Mouse (Mus musculus): ENCODE results near the gene Ensa. TPM values are rescaled to one million over a fixed set of nuclear protein-coding genes. Genes with fewer than 3 reads are reported as not detected.

Gene Ensa
- polyA plus RNA-seq (2014; fragmentation: Nextera tagmentation; extraction: Ambion mirVana), result 84.4 TPM in 2 replicates

- peak; percentile 99 for ATAC-seq (ENCODE audit: insufficient read depth, low FRiP score, low TSS enrichment)
- H3K27me3 ChIP-seq (ENCODE audit: control insufficient read depth, insufficient read depth, low read length), result no peaks in the 10 kb centered on the region
- H3K9ac ChIP-seq (ENCODE audit: low read length), result peak within 1 kb of the TSS; percentile 75
- peak; percentile 98 for DNase-seq (ENCODE audit: low spot score)
- H3K4me1 ChIP-seq (ENCODE audit: control insufficient read depth, insufficient read depth, low read length), result peaks cover 8% of the 10 kb centered on the region
- peak within 1 kb of the TSS; percentile 78 for H3K4me2 ChIP-seq (ENCODE audit: low read depth)
- no peaks in the 10 kb centered on the region for H3K9me3 ChIP-seq (ENCODE audit: control insufficient read depth, low read length)
- H3K4me3 ChIP-seq (ENCODE audit: low read depth, low read length), result peak within 1 kb of the TSS; percentile 67
- peak within 1 kb of the TSS; percentile 81 for H3K27ac ChIP-seq (ENCODE audit: low read depth, low read length)
- peaks cover 20% of the 10 kb centered on the region for H3K36me3 ChIP-seq (ENCODE audit: control insufficient read depth, insufficient read depth, low read length)
- under 1% methylated on average over 44 of the region's 44 CpGs for WGBS
Measured at GRCm38 (mm10) chr3:95624628-95625503, at the start of gene Ensa. TSS of gene Ensa (plus strand) at chr3:95624993.

DNA sequence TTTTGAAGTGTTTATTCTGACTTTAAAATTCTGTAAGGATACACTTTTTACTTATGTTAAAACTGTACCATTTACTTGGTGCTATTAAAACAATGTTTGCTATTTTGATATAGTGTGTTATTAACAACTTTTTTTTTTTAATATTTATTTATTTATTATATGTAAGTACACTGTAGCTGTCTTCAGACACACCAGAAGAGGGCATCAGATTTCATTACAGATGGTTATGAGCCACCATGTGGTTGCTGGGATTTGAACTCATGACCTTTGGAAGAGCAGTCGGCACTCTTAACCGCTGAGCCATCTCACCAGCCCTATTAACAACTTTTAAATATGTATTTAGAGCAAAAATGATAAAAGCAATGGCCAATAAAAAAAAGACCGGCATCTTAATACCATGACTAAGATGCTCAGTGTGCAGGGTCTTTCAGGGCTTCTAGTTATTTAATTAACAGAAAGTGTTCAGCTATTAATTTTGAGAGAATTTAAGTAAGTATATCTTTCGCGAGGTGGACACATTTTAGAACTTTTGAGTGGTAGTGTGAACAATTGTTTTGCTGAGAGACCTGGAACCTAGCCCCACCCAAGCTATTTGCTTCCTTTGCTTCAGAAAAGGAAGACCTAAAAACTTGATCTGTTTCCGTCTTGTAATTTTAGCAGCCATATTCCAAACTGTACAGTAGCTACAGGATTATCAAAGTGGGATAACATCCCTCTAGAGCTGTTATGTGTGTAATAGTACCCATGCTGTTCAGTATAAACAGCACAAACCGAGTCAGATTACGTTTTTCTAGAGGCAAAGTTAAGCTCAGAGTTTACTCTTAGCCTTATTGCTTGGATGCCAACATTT is 36.8 kb upstream of the Ensa start:
- Histone ChIP-seq H3K27ac (ENCODE audit: low read depth, low read length) (peak overlapping the region; percentile 27; the same call in 1 of the 2 replicates), H3K9ac (ENCODE audit: low read length) (0 out of 2 replicates have a peak overlapping the region, but pooled peaks have one; percentile 35)
- 54% methylated on average over 8 of the region's 8 CpGs for WGBS

DNA sequence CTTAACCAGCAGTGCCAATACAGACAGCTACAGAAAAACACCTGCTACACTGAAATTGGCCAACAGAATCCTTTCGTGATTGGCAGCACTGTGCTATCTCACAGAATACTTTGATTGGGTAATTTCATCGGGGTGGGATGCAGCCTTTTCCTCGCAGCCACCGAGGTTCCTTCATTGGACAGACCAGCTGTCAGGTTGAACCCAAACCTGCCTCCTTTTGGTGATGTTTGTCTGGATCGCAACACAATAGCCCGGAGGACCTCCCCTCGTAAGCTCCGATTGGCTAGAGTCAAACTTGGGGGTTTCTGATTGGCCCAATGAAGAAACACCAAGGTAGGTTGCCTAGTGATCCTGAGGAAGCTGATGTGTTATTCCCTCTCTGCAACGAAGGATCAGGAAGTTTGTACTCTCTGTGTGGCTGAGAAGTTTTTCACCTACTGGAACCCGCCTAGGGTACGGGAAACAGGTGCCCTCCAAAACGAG is 36.1 kb upstream of the Ensa start, which contains the start of gene Golph3l:
TSS of gene Golph3l (plus strand) at position 331 of the 483 bp plus-strand sequence.
- Histone ChIP-seq H3K27ac (ENCODE audit: low read depth, low read length) (peak within 1 kb of the TSS; percentile 27; the same call in 1 of the 2 replicates), H3K36me3 (ENCODE audit: control insufficient read depth, insufficient read depth, low read length) (no peaks in the 10 kb centered on the region; the same call in 1 of the 2 replicates)
- peak; percentile 100 for ATAC-seq (ENCODE audit: insufficient read depth, low FRiP score, low TSS enrichment)

More for the DNA sequence above, 36.8 kb upstream of the Ensa start:
- Histone ChIP-seq H3K4me1 (ENCODE audit: control insufficient read depth, insufficient read depth, low read length) (peaks cover 2% of the 10 kb centered on the region; the same call in 1 of the 2 replicates), H3K4me3 (ENCODE audit: low read depth, low read length) (peak overlapping the region; percentile 63), H3K4me2 (ENCODE audit: low read depth) (peak overlapping the region; percentile 51), H3K9me3 (ENCODE audit: control insufficient read depth, low read length) (no peaks in the 10 kb centered on the region), H3K36me3 (ENCODE audit: control insufficient read depth, insufficient read depth, low read length) (no peaks in the 10 kb centered on the region; the same call in 1 of the 2 replicates), H3K27me3 (ENCODE audit: control insufficient read depth, insufficient read depth, low read length) (no peaks in the 10 kb centered on the region)
- DNase-seq (ENCODE audit: low spot score) (no peak), ATAC-seq (ENCODE audit: insufficient read depth, low FRiP score, low TSS enrichment) (no peak)

DNA sequence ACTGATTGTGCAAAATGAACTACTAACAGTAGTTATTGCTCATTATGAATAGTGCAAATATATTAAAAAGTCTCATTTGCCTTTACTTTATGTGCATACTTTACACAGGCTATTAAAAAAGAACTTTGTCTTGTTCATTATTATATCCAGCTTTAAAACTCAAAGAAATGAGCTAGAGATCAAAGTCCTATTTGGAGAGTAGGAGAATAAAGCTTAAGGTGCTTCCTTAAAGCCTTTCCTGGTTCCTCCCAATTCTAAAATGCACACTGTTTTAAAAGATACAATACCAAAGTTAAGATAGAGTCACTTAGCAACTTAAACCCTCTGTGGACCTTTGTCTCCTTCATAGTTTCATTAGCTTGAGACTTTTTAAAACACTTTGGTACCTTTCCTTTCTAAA is 26.1 kb upstream of the Ensa start:
- no peaks in the 10 kb centered on the region for H3K9me3 ChIP-seq (ENCODE audit: control insufficient read depth, low read length)

More for the DNA sequence above, 36.1 kb upstream of the Ensa start, which contains the start of gene Golph3l:
- H3K4me1 ChIP-seq (ENCODE audit: control insufficient read depth, insufficient read depth, low read length), result peaks cover 2% of the 10 kb centered on the region; the same call in 1 of the 2 replicates
- H3K4me3 ChIP-seq (ENCODE audit: low read depth, low read length), result peak within 1 kb of the TSS; percentile 63
- H3K27me3 ChIP-seq (ENCODE audit: control insufficient read depth, insufficient read depth, low read length), result no peaks in the 10 kb centered on the region
- H3K4me2 ChIP-seq (ENCODE audit: low read depth), result peak within 1 kb of the TSS; percentile 51
- WGBS, result 0% methylated on average over 12 of the region's 12 CpGs
- DNase-seq (ENCODE audit: low spot score), result peak; percentile 90
- peak within 1 kb of the TSS; percentile 64 for H3K9ac ChIP-seq (ENCODE audit: low read length)
- H3K9me3 ChIP-seq (ENCODE audit: control insufficient read depth, low read length), result no peaks in the 10 kb centered on the region

DNA sequence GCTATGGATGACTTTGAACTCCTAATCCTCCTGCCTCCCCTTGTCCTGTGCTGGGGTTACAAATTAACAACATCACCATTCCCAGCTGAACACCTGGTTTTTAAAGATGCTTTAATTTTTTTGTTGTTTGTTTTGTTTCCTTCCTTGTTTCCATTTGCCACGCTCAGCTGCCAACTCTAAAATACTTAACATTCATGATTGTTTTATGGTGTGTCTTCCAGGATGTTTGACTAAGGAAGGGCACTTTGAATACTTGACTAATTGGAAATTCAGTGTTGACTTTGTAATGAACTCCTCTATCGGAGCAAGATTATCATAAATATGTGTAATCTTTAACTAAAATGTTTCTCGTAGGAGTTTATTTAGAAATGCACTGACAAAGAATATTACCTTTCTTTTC is 23.5 kb upstream of the Ensa start:
- DNase-seq (ENCODE audit: low spot score), result no peak
- no peaks in the 10 kb centered on the region for H3K27me3 ChIP-seq (ENCODE audit: control insufficient read depth, insufficient read depth, low read length)
- WGBS, result 82% methylated on average over 3 of the region's 3 CpGs
- no peak overlapping the region for H3K4me2 ChIP-seq (ENCODE audit: low read depth)
- ATAC-seq (ENCODE audit: insufficient read depth, low FRiP score, low TSS enrichment), result no peak
- no peak overlapping the region for H3K9ac ChIP-seq (ENCODE audit: low read length)
- H3K36me3 ChIP-seq (ENCODE audit: control insufficient read depth, insufficient read depth, low read length), result no peaks in the 10 kb centered on the region
- no peak overlapping the region for H3K27ac ChIP-seq (ENCODE audit: low read depth, low read length)
- H3K9me3 ChIP-seq (ENCODE audit: control insufficient read depth, low read length), result no peaks in the 10 kb centered on the region
- no peaks in the 10 kb centered on the region for H3K4me1 ChIP-seq (ENCODE audit: control insufficient read depth, insufficient read depth, low read length)
- H3K4me3 ChIP-seq (ENCODE audit: low read depth, low read length), result no peak overlapping the region

More for the DNA sequence above, 26.1 kb upstream of the Ensa start:
- DNase-seq (ENCODE audit: low spot score) (no peak), ATAC-seq (ENCODE audit: insufficient read depth, low FRiP score, low TSS enrichment) (no peak)
- Histone ChIP-seq H3K4me3 (ENCODE audit: low read depth, low read length) (no peak overlapping the region), H3K4me1 (ENCODE audit: control insufficient read depth, insufficient read depth, low read length) (no peaks in the 10 kb centered on the region), H3K36me3 (ENCODE audit: control insufficient read depth, insufficient read depth, low read length) (no peaks in the 10 kb centered on the region), H3K27me3 (ENCODE audit: control insufficient read depth, insufficient read depth, low read length) (no peaks in the 10 kb centered on the region), H3K9ac (ENCODE audit: low read length) (no peak overlapping the region), H3K27ac (ENCODE audit: low read depth, low read length) (no peak overlapping the region), H3K4me2 (ENCODE audit: low read depth) (no peak overlapping the region)

DNA sequence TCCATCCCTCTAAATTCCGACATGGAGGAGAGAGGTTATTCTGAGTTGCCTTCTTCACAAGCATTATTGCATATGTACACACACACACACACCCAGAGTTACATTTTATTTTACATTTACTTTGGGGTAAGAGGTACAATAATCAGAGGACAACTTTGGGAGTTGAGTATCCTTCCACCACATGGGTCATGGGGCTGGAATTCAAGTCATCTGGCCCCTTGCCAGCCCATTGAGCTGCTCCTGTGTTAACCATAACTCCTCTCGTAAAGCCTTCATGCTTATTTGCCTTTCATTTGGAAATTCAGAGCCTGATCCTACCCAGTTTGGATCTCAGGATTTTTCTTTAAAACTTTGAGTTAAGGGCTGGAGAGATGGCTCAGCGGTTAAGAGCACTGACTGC is 18.7 kb upstream of the Ensa start:
- Histone ChIP-seq H3K27me3 (ENCODE audit: control insufficient read depth, insufficient read depth, low read length) (no peaks in the 10 kb centered on the region), H3K27ac (ENCODE audit: low read depth, low read length) (no peak overlapping the region), H3K36me3 (ENCODE audit: control insufficient read depth, insufficient read depth, low read length) (peaks cover 5% of the 10 kb centered on the region; the same call in 1 of the 2 replicates), H3K9me3 (ENCODE audit: control insufficient read depth, low read length) (no peaks in the 10 kb centered on the region), H3K9ac (ENCODE audit: low read length) (no peak overlapping the region), H3K4me3 (ENCODE audit: low read depth, low read length) (no peak overlapping the region), H3K4me1 (ENCODE audit: control insufficient read depth, insufficient read depth, low read length) (no peaks in the 10 kb centered on the region), H3K4me2 (ENCODE audit: low read depth) (no peak overlapping the region)
- DNase-seq (ENCODE audit: low spot score) (no peak), ATAC-seq (ENCODE audit: insufficient read depth, low FRiP score, low TSS enrichment) (no peak)
- 88% methylated on average over 3 of the region's 3 CpGs for WGBS

- Histone ChIP-seq H3K27me3 (ENCODE audit: control insufficient read depth, insufficient read depth, low read length) (no peaks in the 10 kb centered on the region), H3K4me2 (ENCODE audit: low read depth) (no peak overlapping the region), H3K9me3 (ENCODE audit: control insufficient read depth, low read length) (no peaks in the 10 kb centered on the region), H3K9ac (ENCODE audit: low read length) (no peak overlapping the region), H3K4me1 (ENCODE audit: control insufficient read depth, insufficient read depth, low read length) (no peaks in the 10 kb centered on the region), H3K4me3 (ENCODE audit: low read depth, low read length) (no peak overlapping the region), H3K27ac (ENCODE audit: low read depth, low read length) (no peak overlapping the region), H3K36me3 (ENCODE audit: control insufficient read depth, insufficient read depth, low read length) (peaks cover 5% of the 10 kb centered on the region; the same call in 1 of the 2 replicates)
- ATAC-seq (ENCODE audit: insufficient read depth, low FRiP score, low TSS enrichment) (no peak), DNase-seq (ENCODE audit: low spot score) (no peak)
- 75% methylated on average over 3 of the region's 3 CpGs for WGBS
Measured at GRCm38 (mm10) chr3:95609195-95609594, 15.6 kb upstream of the Ensa start.

DNA sequence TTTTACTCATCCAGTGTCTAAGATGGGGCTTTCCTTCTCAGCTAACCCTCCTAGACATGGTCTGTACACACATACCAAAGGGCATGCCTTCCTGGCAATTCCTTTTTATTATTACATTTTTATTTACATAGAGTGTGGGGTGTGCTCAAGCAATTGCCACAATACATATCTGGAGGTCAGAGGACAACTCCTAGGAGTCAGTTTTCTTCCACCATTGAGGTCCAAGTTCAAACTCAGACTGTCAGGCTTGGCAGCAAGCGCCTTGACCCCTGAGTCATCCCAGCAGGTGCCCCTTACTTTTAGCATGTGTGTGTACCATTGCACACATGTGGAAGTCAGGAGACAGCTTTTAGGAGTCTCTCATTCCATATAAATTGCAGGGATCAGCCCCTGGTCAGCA is 10.8 kb upstream of the Ensa start:
- Histone ChIP-seq H3K9me3 (ENCODE audit: control insufficient read depth, low read length) (no peaks in the 10 kb centered on the region), H3K27me3 (ENCODE audit: control insufficient read depth, insufficient read depth, low read length) (no peaks in the 10 kb centered on the region), H3K9ac (ENCODE audit: low read length) (no peak overlapping the region), H3K27ac (ENCODE audit: low read depth, low read length) (no peak overlapping the region), H3K4me1 (ENCODE audit: control insufficient read depth, insufficient read depth, low read length) (no peaks in the 10 kb centered on the region), H3K4me2 (ENCODE audit: low read depth) (no peak overlapping the region), H3K36me3 (ENCODE audit: control insufficient read depth, insufficient read depth, low read length) (peaks cover 7% of the 10 kb centered on the region; the same call in 1 of the 2 replicates), H3K4me3 (ENCODE audit: low read depth, low read length) (no peak overlapping the region)
- 100% methylated on average over 1 of the region's 1 CpGs for WGBS
- ATAC-seq (ENCODE audit: insufficient read depth, low FRiP score, low TSS enrichment) (no peak), DNase-seq (ENCODE audit: low spot score) (no peak)

Data from neural tube, embryonic 11.5 days (tissue).